In the genomic region with DNA sequence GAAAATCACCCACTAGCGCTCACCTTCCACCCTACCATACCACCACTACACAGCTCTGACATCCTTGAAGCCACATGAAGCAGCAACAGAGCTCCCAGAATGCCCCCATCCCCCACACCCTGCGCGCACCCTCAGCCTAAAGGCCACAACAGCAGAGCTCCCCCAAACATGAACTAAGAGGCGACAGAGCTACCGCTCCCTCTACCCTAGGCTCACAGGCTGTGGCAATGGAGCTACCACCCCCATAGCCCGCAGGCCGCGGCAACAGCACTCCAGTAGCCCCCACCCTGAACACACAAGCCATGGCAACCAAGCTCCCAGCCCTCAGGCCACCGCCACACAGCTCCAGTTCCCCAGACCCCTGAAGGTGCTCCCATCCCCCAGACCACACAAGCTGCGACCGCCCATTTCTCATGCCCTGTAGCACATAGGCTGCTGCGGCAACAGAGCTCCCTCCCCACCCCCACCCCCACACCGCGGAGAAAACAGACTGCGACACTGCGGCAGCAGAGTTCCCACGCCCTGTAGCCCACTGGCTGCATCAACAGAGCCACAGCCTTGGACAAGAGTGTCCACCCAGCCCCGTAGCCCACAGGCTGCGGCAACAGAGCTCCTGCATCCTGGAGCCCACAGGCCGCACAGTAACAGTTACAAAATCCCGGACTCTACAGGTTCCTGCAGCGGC, we compare ENCODE assay signal across 8 mouse cellular contexts. TPM values are rescaled to one million over a fixed set of nuclear protein-coding genes. Genes with fewer than 3 reads are reported as not detected.
DNase-seq lines count a peak whose midpoint lies in the region; ATAC-seq and TF ChIP-seq lines count a peak whose summit lies in the region.

No protein-coding gene starts in this region.

- H3K9me3 ChIP-seq in E14TG2a.4 (ENCODE audit: low read length) = peaks cover 40% of the 10 kb centered on the region
- H3K9me3 ChIP-seq in embryonic facial prominence, embryonic 10.5 days = peaks cover 26% of the 10 kb centered on the region
- H3K9me3 ChIP-seq in heart, embryonic 15.5 days (replicated peaks) = no peaks in the 10 kb centered on the region; the same call in 1 of the 2 replicates
- peaks cover 6% of the 10 kb centered on the region for H3K9me3 ChIP-seq in liver, embryonic 11.5 days (ENCODE audit: control insufficient read depth, low read length)
- H3K9me3 ChIP-seq in neural tube, embryonic 14.5 days (ENCODE audit: control insufficient read depth, low read length) = peaks cover 3% of the 10 kb centered on the region

- peak overlapping the region; percentile 46 for H3K9ac ChIP-seq in heart, embryonic 15.5 days
- H3K9ac ChIP-seq in liver, embryonic 11.5 days (ENCODE audit: low read depth, low read length) = peak overlapping the region; percentile 71
- H3K9ac ChIP-seq in neural tube, embryonic 14.5 days (replicated peaks; ENCODE audit: low read depth, low read length) = peak overlapping the region; percentile 69

- H3K27ac ChIP-seq in embryonic facial prominence, embryonic 10.5 days (replicated peaks) = peak overlapping the region; percentile 85
- peak overlapping the region; percentile 20 for H3K27ac ChIP-seq in heart, embryonic 15.5 days
- peak overlapping the region; percentile 38 for H3K27ac ChIP-seq in liver, embryonic 11.5 days (ENCODE audit: low read depth, low read length)
- H3K27ac ChIP-seq in neural tube, embryonic 14.5 days (ENCODE audit: low read depth, low read length) = peak overlapping the region; percentile 88

- H3K27me3 ChIP-seq in E14TG2a.4 (ENCODE audit: insufficient read depth, low read length) = no peaks in the 10 kb centered on the region
- no peaks in the 10 kb centered on the region for H3K27me3 ChIP-seq in embryonic facial prominence, embryonic 10.5 days (replicated peaks; ENCODE audit: low read depth, poor library complexity, severe bottlenecking)
- no peaks in the 10 kb centered on the region for H3K27me3 ChIP-seq in heart, embryonic 15.5 days
- H3K27me3 ChIP-seq in liver, embryonic 11.5 days (replicated peaks; ENCODE audit: control insufficient read depth, insufficient read depth, low read length) = no peaks in the 10 kb centered on the region
- no peaks in the 10 kb centered on the region for H3K27me3 ChIP-seq in neural tube, embryonic 14.5 days (ENCODE audit: control insufficient read depth, insufficient read depth, low read length)

- H3K4me3 ChIP-seq in E14TG2a.4 (replicated peaks; ENCODE audit: low read length) = peak overlapping the region; percentile 82
- H3K4me3 ChIP-seq in embryonic facial prominence, embryonic 10.5 days = peak overlapping the region; percentile 63
- peak overlapping the region; percentile 62 for H3K4me3 ChIP-seq in heart, embryonic 15.5 days
- H3K4me3 ChIP-seq in liver, embryonic 11.5 days (ENCODE audit: low read depth, low read length) = peak overlapping the region; percentile 63
- peak overlapping the region; percentile 56 for H3K4me3 ChIP-seq in neural tube, embryonic 14.5 days (ENCODE audit: low read depth, low read length)

- peak overlapping the region; percentile 71 for H3K4me2 ChIP-seq in heart, embryonic 15.5 days
- peak overlapping the region; percentile 66 for H3K4me2 ChIP-seq in liver, embryonic 11.5 days
- H3K4me2 ChIP-seq in neural tube, embryonic 14.5 days (ENCODE audit: low read depth, low read length) = peak overlapping the region; percentile 40

- peak; percentile 80 for ATAC-seq in heart, embryonic 15.5 days (replicated peaks; ENCODE audit: insufficient number of reproducible peaks, insufficient read depth, low FRiP score, low read depth)
- ATAC-seq in liver, embryonic 11.5 days (replicated peaks; ENCODE audit: low FRiP score) = peak; percentile 85
- peak; percentile 82 for ATAC-seq in neural tube, embryonic 14.5 days (ENCODE audit: low read depth)

- TF ChIP-seq CTCF in E14TG2a.4 (conservative IDR thresholded peaks at IDR 0.05; ENCODE audit: low read length) = no peak

- WGBS in embryonic facial prominence, embryonic 10.5 days = 50% methylated on average over 22 of the region's 22 CpGs
- 36% methylated on average over 22 of the region's 22 CpGs for WGBS in heart, embryonic 15.5 days
- WGBS in liver, embryonic 11.5 days = 49% methylated on average over 22 of the region's 22 CpGs
- 55% methylated on average over 22 of the region's 22 CpGs for WGBS in neural tube, embryonic 14.5 days

- H3K4me1 ChIP-seq in E14TG2a.4 (replicated peaks; ENCODE audit: low read depth, low read length) = peaks cover 12% of the 10 kb centered on the region
- no peaks in the 10 kb centered on the region for H3K4me1 ChIP-seq in embryonic facial prominence, embryonic 10.5 days
- H3K4me1 ChIP-seq in heart, embryonic 15.5 days (replicated peaks) = no peaks in the 10 kb centered on the region
- H3K4me1 ChIP-seq in liver, embryonic 11.5 days (replicated peaks; ENCODE audit: control insufficient read depth, insufficient read depth, low read length) = no peaks in the 10 kb centered on the region; the same call in 1 of the 2 replicates
- no peaks in the 10 kb centered on the region for H3K4me1 ChIP-seq in neural tube, embryonic 14.5 days (ENCODE audit: control insufficient read depth, insufficient read depth, low read length)

- DNase-seq in adrenal gland, adult 18-20 months (ENCODE audit: low spot score in 2 of 2) = peak; percentile 5 to 19
- DNase-seq in embryonic facial prominence, embryonic 10.5 days (ENCODE audit: low spot score) = peak; percentile 73
- peak; percentile 14 for DNase-seq in kidney, postnatal 14 days
- peak; percentile 43 for DNase-seq in liver, embryonic 11.5 days (ENCODE audit: low spot score)
- no peak for DNase-seq in spleen, postnatal 36 days (ENCODE audit: low spot score in 2 of 2)

- H3K36me3 ChIP-seq in E14TG2a.4 (ENCODE audit: insufficient read depth, low read length) = 0 out of 2 replicates have a peak, but pooled peaks cover 3% of the 10 kb centered on the region
- no peaks in the 10 kb centered on the region for H3K36me3 ChIP-seq in embryonic facial prominence, embryonic 10.5 days (replicated peaks)
- H3K36me3 ChIP-seq in heart, embryonic 15.5 days = no peaks in the 10 kb centered on the region
- no peaks in the 10 kb centered on the region for H3K36me3 ChIP-seq in liver, embryonic 11.5 days (ENCODE audit: control insufficient read depth, insufficient read depth, low read length)
- H3K36me3 ChIP-seq in neural tube, embryonic 14.5 days (ENCODE audit: control insufficient read depth, insufficient read depth, low read length) = no peaks in the 10 kb centered on the region

RNA-seq across cellular contexts. Expression of a gene that starts 0.8 kb away (rescaled TPM):
- total RNA-seq in adrenal gland, adult 18-20 months (2021) = 100 to 1,000 TPM; 111 to 135 TPM
- polyA plus RNA-seq in embryonic facial prominence, embryonic 10.5 days (2016; fragmentation: Nextera tagmentation; extraction: Ambion mirVana) = 53.4 and 53.8 TPM in 2 replicates
- polyA plus RNA-seq in heart, embryonic 15.5 days (2015; fragmentation: Nextera tagmentation; extraction: Ambion mirVana) = 30.0 and 33.1 TPM in 2 replicates
- 28.3 and 32.7 TPM in 2 replicates for polyA plus RNA-seq in liver, embryonic 11.5 days (2014; fragmentation: Nextera tagmentation; extraction: Ambion mirVana)
- polyA plus RNA-seq in neural tube, embryonic 14.5 days (2014; fragmentation: Nextera tagmentation; extraction: Ambion mirVana) = 672 and 684 TPM in 2 replicates

RNA-seq across cellular contexts. Expression of a gene that starts 0.8 kb away (rescaled TPM):
- 1 to 10 TPM; 2.0 to 2.1 TPM for total RNA-seq in adrenal gland, adult 18-20 months (2021)
- 1.4 and 2.0 TPM in 2 replicates for polyA plus RNA-seq in embryonic facial prominence, embryonic 10.5 days (2016; fragmentation: Nextera tagmentation; extraction: Ambion mirVana)
- polyA plus RNA-seq in heart, embryonic 15.5 days (2015; fragmentation: Nextera tagmentation; extraction: Ambion mirVana) = 0.18 and 0.35 TPM in 2 replicates
- polyA plus RNA-seq in liver, embryonic 11.5 days (2014; fragmentation: Nextera tagmentation; extraction: Ambion mirVana) = 0.39 and 0.53 TPM in 2 replicates
- polyA plus RNA-seq in neural tube, embryonic 14.5 days (2014; fragmentation: Nextera tagmentation; extraction: Ambion mirVana) = 7.2 and 10.6 TPM in 2 replicates

Comparison
In these comparisons a context has a peak if more than half of its experiments do, and no peak if none do; other contexts are left out.
1. DNase-seq: peak in adrenal gland, adult 18-20 months (2 of 2), embryonic facial prominence, embryonic 10.5 days (single experiment), kidney, postnatal 14 days (single experiment) and liver, embryonic 11.5 days (single experiment); none in spleen, postnatal 36 days (0 of 2).
2. H3K27ac ChIP-seq: peak in every context shown above with its lines; median percentile 88 in neural tube, embryonic 14.5 days; 85 in embryonic facial prominence, embryonic 10.5 days; 38 in liver, embryonic 11.5 days; 20 in heart, embryonic 15.5 days.
3. RNA of a gene that starts 0.8 kb away (polyA plus RNA-seq): 672 to 684 TPM in neural tube, embryonic 14.5 days; 53.4 to 53.8 TPM in embryonic facial prominence, embryonic 10.5 days, 30.0 to 33.1 TPM in heart, embryonic 15.5 days and 28.3 to 32.7 TPM in liver, embryonic 11.5 days; every median in the first group is over 10 times any median in the second.
4. Peak in every context shown above with its lines, with median percentiles within 50 percentile points of each other: H3K4me3 ChIP-seq, ATAC-seq, H3K4me2 ChIP-seq and H3K9ac ChIP-seq.